Mouse (Mus musculus): ENCODE measurements at regions not wholly inside any gene's neighbourhood (a gene's known extent, or its start where the extent isn't known, plus 50 kb on each side); places are given as distances from the start of the nearest gene placed in this dataset.

- Histone ChIP-seq H3K9ac (ENCODE audit: low read length) (no peak overlapping the region), H3K4me2 (replicated peaks; ENCODE audit: low read depth) (no peak overlapping the region), H3K4me1 (replicated peaks; ENCODE audit: control insufficient read depth, insufficient read depth) (no peaks in the 10 kb centered on the region), H3K27me3 (ENCODE audit: control insufficient read depth, insufficient read depth, low read length) (no peaks in the 10 kb centered on the region), H3K36me3 (ENCODE audit: control insufficient read depth, insufficient read depth, low read length) (no peaks in the 10 kb centered on the region), H3K9me3 (ENCODE audit: control insufficient read depth, low read length) (no peaks in the 10 kb centered on the region), H3K4me3 (ENCODE audit: low read depth, low read length) (no peak overlapping the region), H3K27ac (replicated peaks) (no peak overlapping the region)
- DNase-seq (ENCODE audit: low spot score) (no peak), ATAC-seq (ENCODE audit: low FRiP score, low TSS enrichment) (no peak)
- TF ChIP-seq EP300 (optimal IDR thresholded peaks at IDR 0.05) (no peak), CTCF (IDR thresholded peaks at IDR 0.05; ENCODE audit: low read depth) (no peak)
- WGBS, result 95% methylated on average over 1 of the region's 1 CpGs
Observed at GRCm38 (mm10) chr1:7494096-7494495, 2686.4 kb downstream of the Gm37988 start.

- ATAC-seq (ENCODE audit: low FRiP score, low TSS enrichment), result no peak; the same call in 1 of the 2 replicates
- 41% methylated on average over 6 of the region's 6 CpGs for WGBS
- H3K27ac ChIP-seq (replicated peaks), result 0 out of 2 replicates have a peak overlapping the region, but pooled peaks have one; percentile 45
Observed at GRCm38 (mm10) chr1:7499042-7499441, 2691.3 kb downstream of the Gm37988 start.

GRCm38 (mm10) chr1:7502363-7502762 is 2694.7 kb downstream of the Gm37988 start:
- Histone ChIP-seq H3K9ac (ENCODE audit: low read length) (no peak overlapping the region), H3K4me3 (ENCODE audit: low read depth, low read length) (no peak overlapping the region), H3K4me1 (replicated peaks; ENCODE audit: control insufficient read depth, insufficient read depth) (no peaks in the 10 kb centered on the region), H3K27ac (replicated peaks) (no peak overlapping the region), H3K36me3 (ENCODE audit: control insufficient read depth, insufficient read depth, low read length) (no peaks in the 10 kb centered on the region), H3K27me3 (ENCODE audit: control insufficient read depth, insufficient read depth, low read length) (no peaks in the 10 kb centered on the region), H3K4me2 (replicated peaks; ENCODE audit: low read depth) (no peak overlapping the region), H3K9me3 (ENCODE audit: control insufficient read depth, low read length) (no peaks in the 10 kb centered on the region)
- ATAC-seq (ENCODE audit: low FRiP score, low TSS enrichment) (no peak), DNase-seq (ENCODE audit: low spot score) (no peak)
- WGBS, result 55% methylated on average over 2 of the region's 2 CpGs
- TF ChIP-seq EP300 (optimal IDR thresholded peaks at IDR 0.05), result no peak
- no peak for TF ChIP-seq CTCF (IDR thresholded peaks at IDR 0.05; ENCODE audit: low read depth)

More at GRCm38 (mm10) chr1:7499042-7499441, 2691.3 kb downstream of the Gm37988 start:
- Histone ChIP-seq H3K9me3 (ENCODE audit: control insufficient read depth, low read length) (no peaks in the 10 kb centered on the region), H3K27me3 (ENCODE audit: control insufficient read depth, insufficient read depth, low read length) (no peaks in the 10 kb centered on the region), H3K4me1 (replicated peaks; ENCODE audit: control insufficient read depth, insufficient read depth) (no peaks in the 10 kb centered on the region), H3K4me3 (ENCODE audit: low read depth, low read length) (no peak overlapping the region), H3K9ac (ENCODE audit: low read length) (no peak overlapping the region), H3K36me3 (ENCODE audit: control insufficient read depth, insufficient read depth, low read length) (no peaks in the 10 kb centered on the region), H3K4me2 (replicated peaks; ENCODE audit: low read depth) (no peak overlapping the region)
- TF ChIP-seq CTCF (IDR thresholded peaks at IDR 0.05; ENCODE audit: low read depth) (no peak), EP300 (optimal IDR thresholded peaks at IDR 0.05) (no peak)
- peak; percentile 18 for DNase-seq (ENCODE audit: low spot score)

GRCm38 (mm10) chr1:7518791-7519190 is 2711.1 kb downstream of the Gm37988 start:
- DNase-seq (ENCODE audit: low spot score) (no peak), ATAC-seq (ENCODE audit: low FRiP score, low TSS enrichment) (no peak)
- Histone ChIP-seq H3K27ac (replicated peaks) (no peak overlapping the region), H3K4me1 (replicated peaks; ENCODE audit: control insufficient read depth, insufficient read depth) (no peaks in the 10 kb centered on the region), H3K9ac (ENCODE audit: low read length) (no peak overlapping the region), H3K36me3 (ENCODE audit: control insufficient read depth, insufficient read depth, low read length) (no peaks in the 10 kb centered on the region), H3K27me3 (ENCODE audit: control insufficient read depth, insufficient read depth, low read length) (no peaks in the 10 kb centered on the region), H3K4me3 (ENCODE audit: low read depth, low read length) (no peak overlapping the region), H3K9me3 (ENCODE audit: control insufficient read depth, low read length) (no peaks in the 10 kb centered on the region), H3K4me2 (replicated peaks; ENCODE audit: low read depth) (no peak overlapping the region)
- WGBS, result 62% methylated on average over 8 of the region's 8 CpGs
- TF ChIP-seq CTCF (IDR thresholded peaks at IDR 0.05; ENCODE audit: low read depth), result no peak
- TF ChIP-seq EP300 (optimal IDR thresholded peaks at IDR 0.05), result no peak

GRCm38 (mm10) chr1:7533506-7533905 is 2725.8 kb downstream of the Gm37988 start:
- no peaks in the 10 kb centered on the region for H3K9me3 ChIP-seq (ENCODE audit: control insufficient read depth, low read length)
- DNase-seq (ENCODE audit: low spot score) (no peak), ATAC-seq (ENCODE audit: low FRiP score, low TSS enrichment) (no peak)
- H3K4me3 ChIP-seq (ENCODE audit: low read depth, low read length), result no peak overlapping the region
- no peak overlapping the region for H3K9ac ChIP-seq (ENCODE audit: low read length)
- H3K4me1 ChIP-seq (replicated peaks; ENCODE audit: control insufficient read depth, insufficient read depth), result no peaks in the 10 kb centered on the region
- H3K4me2 ChIP-seq (replicated peaks; ENCODE audit: low read depth), result no peak overlapping the region
- H3K27ac ChIP-seq (replicated peaks), result no peak overlapping the region
- TF ChIP-seq EP300 (optimal IDR thresholded peaks at IDR 0.05) (no peak), CTCF (IDR thresholded peaks at IDR 0.05; ENCODE audit: low read depth) (no peak)
- H3K36me3 ChIP-seq (ENCODE audit: control insufficient read depth, insufficient read depth, low read length), result no peaks in the 10 kb centered on the region
- H3K27me3 ChIP-seq (ENCODE audit: control insufficient read depth, insufficient read depth, low read length), result no peaks in the 10 kb centered on the region

- no peak for DNase-seq (ENCODE audit: low spot score)
- H3K27me3 ChIP-seq (ENCODE audit: control insufficient read depth, insufficient read depth, low read length), result no peaks in the 10 kb centered on the region
- no peaks in the 10 kb centered on the region for H3K4me1 ChIP-seq (replicated peaks; ENCODE audit: control insufficient read depth, insufficient read depth)
- no peak overlapping the region for H3K4me2 ChIP-seq (replicated peaks; ENCODE audit: low read depth)
- no peaks in the 10 kb centered on the region for H3K36me3 ChIP-seq (ENCODE audit: control insufficient read depth, insufficient read depth, low read length)
- H3K27ac ChIP-seq (replicated peaks), result no peak overlapping the region
- no peak for TF ChIP-seq EP300 (optimal IDR thresholded peaks at IDR 0.05)
- no peak for TF ChIP-seq CTCF (IDR thresholded peaks at IDR 0.05; ENCODE audit: low read depth)
- H3K9ac ChIP-seq (ENCODE audit: low read length), result no peak overlapping the region
- H3K4me3 ChIP-seq (ENCODE audit: low read depth, low read length), result no peak overlapping the region
- H3K9me3 ChIP-seq (ENCODE audit: control insufficient read depth, low read length), result no peaks in the 10 kb centered on the region
- no peak for ATAC-seq (ENCODE audit: low FRiP score, low TSS enrichment)
Observed at GRCm38 (mm10) chr1:7535191-7535590, 2727.5 kb downstream of the Gm37988 start.

All from stomach, postnatal 0 days (tissue).